Mouse (Mus musculus) kidney, postnatal 36 days (tissue): ENCODE measurements around the gene Spink2.
"Not testable (repeated sequence)": the region's sequence is repeated elsewhere in the genome, so short reads cannot be mapped to it uniquely, and the experiment has no call there.

Experiments used
- DNase-seq, 2 experiments: peaks; one replicate each; pipeline ENCODE4 v3.0.0; 2021 to 2022; ENCODE audit warnings: mixed read lengths in 2 of 2

The Spink2 gene

DNA sequence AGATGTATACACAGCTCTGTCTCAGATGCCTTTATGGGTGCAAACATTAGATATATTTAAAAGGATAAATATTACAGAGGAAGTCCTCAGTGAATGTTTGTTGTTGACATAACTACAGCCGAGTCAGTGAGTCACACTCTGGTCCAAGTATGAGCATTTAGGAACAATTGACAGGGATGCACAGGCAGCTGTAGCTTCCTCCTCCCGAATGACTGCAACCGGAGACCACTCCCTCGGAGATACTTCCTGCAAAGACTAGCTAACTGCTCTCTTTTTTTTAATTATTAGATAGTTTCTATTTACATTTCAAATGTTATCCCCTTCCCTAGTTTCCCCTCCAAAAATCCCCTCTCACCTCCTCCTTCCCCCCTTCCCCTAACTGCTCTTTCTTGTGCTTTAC lies 18.0 kb downstream of the Spink2 start:
- DNase-seq = peak in 1 of 2 experiments; percentile 13

DNA sequence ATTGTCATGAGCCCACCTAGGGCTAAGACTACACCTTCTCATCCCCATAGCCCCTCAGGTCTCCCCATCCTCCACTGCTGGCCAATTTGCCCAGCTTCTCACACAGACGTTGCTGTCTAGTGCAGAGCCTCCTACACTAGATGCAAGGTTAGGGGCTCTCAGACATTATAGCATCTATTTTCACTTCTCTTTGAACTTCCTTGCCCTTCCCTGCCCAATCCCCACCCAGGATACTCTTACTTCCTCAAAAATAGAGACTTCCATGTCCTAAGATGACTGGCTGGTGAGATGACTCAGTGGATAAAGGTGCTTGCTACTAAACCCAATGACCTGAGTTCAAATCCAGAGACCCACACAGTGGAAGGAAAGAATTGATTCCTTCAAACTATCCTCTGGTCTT lies 19.6 kb downstream of the Spink2 start:
- no peak for DNase-seq

DNA sequence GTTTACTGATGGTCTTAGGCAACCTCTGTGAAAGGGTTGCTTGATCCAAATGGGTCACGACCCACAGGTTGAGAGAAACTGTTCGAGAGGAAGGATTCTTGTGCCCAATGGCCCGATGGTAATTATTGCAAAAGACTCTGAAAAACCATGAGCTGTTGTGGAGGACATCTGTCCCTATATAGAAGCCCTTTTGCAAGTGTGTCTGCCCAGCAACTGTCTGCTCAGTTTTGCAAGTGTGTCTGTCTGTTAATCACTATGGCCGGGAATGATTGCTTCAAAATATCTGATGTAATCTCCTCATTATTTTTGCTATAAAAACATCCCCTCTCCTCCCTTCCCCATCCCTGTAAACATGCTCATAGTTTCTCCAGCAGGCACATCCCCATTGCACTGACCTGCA lies 20.2 kb downstream of the Spink2 start:
- DNase-seq = no peak

- no peak for DNase-seq
Observed at GRCm38 (mm10) chr5:77188738-77189137, 22.5 kb downstream of the Spink2 start.

GRCm38 (mm10) chr5:77185351-77185750 lies 25.9 kb downstream of the Spink2 start:
- no peak for DNase-seq

DNA sequence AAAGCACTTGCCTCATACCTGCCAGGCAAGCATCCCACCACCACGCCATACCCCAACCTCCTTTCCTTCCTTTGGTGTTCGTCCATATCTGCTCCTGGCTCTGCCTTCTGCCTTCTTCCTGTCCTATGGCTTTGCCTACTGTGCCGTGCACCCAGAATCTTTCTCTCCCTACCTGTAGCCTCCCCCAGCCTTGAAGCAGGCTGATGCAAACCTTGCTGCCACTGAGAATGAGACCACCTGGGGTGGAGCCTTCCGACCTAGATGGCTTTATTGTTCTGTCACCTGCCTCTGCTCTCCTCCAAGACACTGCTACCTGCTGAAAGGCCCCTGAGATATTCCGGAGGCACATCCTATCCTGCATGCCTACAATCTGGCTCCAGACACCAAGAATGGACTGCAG lies 27.4 kb downstream of the Spink2 start:
- not testable (repeated sequence) for DNase-seq

DNA sequence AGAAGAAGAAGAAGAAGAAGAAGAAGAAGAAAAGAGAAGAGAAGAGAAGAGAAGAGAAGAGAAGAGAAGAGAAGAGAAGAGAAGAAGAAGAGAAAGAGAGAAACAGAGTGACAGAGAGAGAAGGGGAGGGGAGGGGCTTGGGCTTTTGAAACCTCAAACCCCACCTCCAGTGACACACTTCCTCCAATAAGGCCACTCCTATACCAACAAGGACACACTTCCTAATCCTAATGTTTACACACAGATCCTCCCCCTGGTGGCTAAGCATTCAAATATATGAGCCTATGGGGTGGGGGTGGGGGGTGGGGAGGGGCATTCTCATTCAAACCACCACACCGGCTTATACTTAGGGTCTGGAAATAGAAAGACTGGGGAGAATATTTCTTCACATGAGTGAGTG lies 27.9 kb downstream of the Spink2 start:
- no peak for DNase-seq

GRCm38 (mm10) chr5:77181508-77181907 lies 29.8 kb downstream of the Spink2 start:
- no peak for DNase-seq

GRCm38 (mm10) chr5:77178976-77179375 lies 32.3 kb downstream of the Spink2 start:
- no peak for DNase-seq

DNA sequence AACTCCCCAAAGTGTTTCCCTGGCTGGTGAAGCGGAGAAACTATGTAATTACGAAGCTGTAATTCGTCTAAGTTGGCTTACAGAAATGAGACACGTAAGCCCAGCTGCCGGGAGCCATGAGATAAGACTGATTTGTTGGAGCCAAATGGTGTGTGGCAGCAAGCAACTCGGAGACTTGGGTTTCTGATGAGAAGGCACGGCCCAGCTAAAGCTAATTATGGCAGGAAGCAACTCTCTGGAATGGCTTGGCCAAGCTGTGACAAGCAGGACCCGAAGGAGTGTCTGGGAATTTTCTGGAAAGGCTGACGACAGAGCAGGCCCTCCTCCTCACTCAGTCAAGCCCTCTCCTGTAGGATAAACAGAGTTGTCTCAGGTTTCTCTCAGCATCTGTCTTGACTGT lies 33.3 kb downstream of the Spink2 start:
- DNase-seq = peak in 1 of 2 experiments; percentile 14

GRCm38 (mm10) chr5:77174779-77175178 lies 36.5 kb downstream of the Spink2 start:
- no peak for DNase-seq

DNA sequence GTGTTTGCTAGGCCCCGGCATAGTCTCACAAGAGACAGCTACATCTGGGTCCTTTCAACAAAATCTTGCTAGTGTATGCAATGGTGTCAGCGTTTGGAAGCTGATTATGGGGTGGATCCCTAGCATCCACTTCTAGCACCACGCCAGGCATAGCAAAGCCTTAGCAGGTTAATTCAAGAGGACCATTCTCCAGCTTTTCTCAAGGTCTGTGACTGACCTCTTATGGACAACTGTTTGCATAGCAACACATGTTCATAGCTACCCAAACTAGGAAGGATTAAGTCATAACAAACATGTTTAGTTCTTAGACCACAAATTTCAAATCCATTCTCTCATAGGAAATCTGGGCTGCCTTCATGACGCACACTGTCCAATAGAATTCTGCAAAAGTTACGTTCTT lies 40.7 kb downstream of the Spink2 start:
- peak; percentile 24 to 30 for DNase-seq

DNA sequence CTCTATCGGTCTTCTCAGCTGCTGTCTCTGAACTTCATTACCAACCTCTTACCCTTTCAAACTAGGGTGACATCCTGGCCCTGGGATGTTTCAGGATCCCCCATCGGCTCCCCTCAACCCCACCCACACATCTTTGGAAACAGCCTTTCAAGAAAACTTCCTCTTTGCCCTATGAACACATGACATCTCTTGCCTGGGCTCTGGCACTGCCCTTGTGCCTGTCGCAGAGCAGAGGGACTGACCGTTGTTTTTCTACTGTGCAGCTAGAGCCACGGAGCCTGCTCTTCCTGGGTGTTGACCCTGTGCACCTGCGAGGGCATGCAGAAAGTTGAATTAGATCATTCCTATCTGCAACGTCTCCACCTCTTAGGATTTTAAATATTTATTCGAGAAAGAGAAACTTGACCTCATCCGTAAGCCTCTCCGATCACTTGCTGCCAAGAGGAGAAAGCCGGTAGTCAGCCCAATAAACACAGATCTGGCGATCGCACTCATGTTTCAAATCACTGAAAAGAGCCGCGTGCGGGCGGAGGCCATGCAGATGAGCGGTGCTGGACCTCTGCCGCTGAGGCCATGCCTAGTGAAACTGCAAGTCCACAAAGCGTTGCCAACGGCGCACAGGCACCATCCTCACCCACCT lies 43.8 kb downstream of the Spink2 start:
- peak in 1 of 2 experiments; percentile 6 for DNase-seq

- no peak for DNase-seq
Observed at GRCm38 (mm10) chr5:77165703-77166625, 45.3 kb downstream of the Spink2 start.

DNA sequence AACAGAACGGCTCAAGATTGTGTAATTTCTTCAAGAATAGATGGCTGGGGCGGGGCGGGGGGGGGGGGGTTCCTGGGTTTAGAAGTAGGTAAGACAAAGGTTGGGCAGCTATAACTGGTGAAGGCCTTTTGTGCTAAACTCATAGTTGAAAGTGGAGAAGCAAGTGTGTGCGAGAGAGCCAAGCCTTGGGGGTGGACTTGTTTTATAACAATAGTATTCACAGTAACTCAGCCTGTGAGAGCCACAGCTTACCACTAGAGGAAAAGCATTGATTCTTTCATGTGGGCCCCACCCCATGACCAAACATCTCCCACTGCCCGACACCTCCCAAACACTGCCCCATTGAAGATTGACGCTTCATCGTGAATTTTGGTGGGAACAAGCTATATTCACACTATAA lies 47.7 kb downstream of the Spink2 start:
- DNase-seq = no peak

DNA sequence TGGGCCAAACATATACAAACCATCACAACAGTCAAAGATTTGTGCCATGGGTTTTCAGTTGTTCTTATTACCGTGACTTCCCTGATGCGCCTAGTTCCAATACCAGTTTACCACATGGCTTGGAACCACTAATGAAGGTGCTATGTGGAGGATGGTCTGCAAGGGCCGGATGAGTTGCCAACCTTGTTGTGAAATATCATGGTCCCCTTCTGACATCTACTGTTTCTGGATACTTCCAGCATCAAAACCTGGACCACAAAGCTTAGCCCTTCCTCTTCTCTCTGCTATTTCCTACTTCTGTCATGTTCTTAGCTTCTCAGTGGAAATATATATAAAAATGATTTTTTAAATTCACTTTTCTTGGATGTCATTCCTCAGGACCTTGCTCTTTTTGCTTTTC lies 48.7 kb downstream of the Spink2 start:
- DNase-seq = no peak

DNA sequence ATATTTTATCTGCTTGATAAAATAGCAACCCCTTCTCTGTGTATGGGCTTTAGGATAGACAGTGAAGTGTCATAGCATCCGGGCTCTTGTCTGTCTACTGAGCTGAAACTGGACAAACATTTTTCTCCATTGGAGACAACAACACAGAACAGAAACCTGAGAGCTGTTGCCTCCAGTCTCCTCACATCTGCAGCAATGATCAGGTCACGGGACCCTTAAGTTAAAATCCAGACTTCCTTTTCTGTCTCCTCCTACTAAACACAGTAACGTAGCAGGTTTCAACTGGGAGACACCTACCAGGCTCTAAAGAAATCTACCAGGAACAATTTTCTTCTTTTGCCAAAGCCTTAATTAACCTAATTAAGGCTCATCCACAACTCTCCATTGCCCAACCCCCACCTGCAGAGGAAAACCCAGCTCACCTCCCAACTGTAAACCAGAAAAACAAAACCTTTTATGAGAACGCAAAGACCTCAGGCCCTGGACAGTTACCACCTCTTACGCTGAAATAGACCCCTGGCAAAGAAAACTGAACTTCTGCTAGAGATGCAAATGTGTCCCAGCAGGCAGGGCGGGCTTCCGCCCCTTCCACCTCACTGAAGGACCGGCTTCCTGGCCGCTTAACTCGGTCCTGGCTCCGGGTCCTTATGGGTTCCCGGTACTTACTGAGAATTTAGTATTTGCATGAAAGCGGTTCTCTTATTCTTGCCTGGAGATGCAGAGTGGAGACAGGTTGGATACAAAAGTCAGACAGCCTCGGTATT lies 53.3 kb downstream of the Spink2 start:
- no peak for DNase-seq

- no peak for DNase-seq
Observed at GRCm38 (mm10) chr5:77156938-77157337, 54.3 kb downstream of the Spink2 start.

DNA sequence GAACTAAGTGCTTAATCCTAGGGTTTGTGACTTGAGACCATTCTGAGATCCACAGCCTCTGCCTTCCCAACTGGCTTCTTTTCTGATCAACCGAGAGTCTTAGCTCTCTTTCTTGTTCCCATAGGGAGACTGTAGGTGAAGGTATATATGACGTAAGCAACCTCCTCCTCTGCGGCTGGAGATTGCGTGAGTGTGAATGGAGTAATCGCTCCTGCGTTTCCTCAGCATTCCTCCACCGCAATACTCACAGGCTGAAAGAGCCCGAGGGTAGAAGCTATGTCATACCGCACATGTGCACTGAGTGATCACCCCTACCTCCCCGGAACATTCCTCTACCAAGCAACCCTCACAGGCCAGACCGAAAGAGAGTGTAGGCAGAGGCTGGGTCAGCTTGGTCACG lies 55.7 kb downstream of the Spink2 start:
- DNase-seq = no peak
